Mouse (Mus musculus) brown adipose tissue, adult 24 weeks (tissue): ENCODE measurements around the gene Zfp113. TPM values are rescaled to one million over a fixed set of nuclear protein-coding genes. Genes with fewer than 3 reads are reported as not detected.
"Not testable (repeated sequence)": the region's sequence is repeated elsewhere in the genome, so short reads cannot be mapped to it uniquely, and the experiment has no call there.

Experiments used
- H3K27ac ChIP-seq: fragments of 200-500 bp; replicated peaks from 2 replicates; pipeline ENCODE4 v1.5.1; 2012; ENCODE audit warnings: low read depth, mild to moderate bottlenecking, low read length
- H3K4me1 ChIP-seq: fragments of 200-500 bp; 2 replicates; pipeline ENCODE4 v1.6.1; 2012; ENCODE audit warnings: low read length, mixed read lengths; ENCODE audit not compliant: control insufficient read depth, insufficient read depth, insufficient read length
- H3K4me3 ChIP-seq: fragments of 200-500 bp; 2 replicates; pipeline ENCODE4 v1.5.1; 2012; ENCODE audit warnings: low read depth, mild to moderate bottlenecking, low read length, moderate library complexity; ENCODE audit not compliant: insufficient read depth
- polyA plus RNA-seq: library from polyadenylated mRNA; stranded (reverse); fragments of >200 nt; gene quantifications from 2 replicates; pipeline ENCODE4 v1.2.4, GENCODE M21; 2012; ENCODE audit not compliant: missing spikeins, insufficient read depth, insufficient read length

The Zfp113 gene
- polyA plus RNA-seq, 1 experiment = 6.6 TPM

GRCm38 (mm10) chr5:138163046-138163445 lies 7.5 kb upstream of the Zfp113 start:
- no peak overlapping the region for H3K4me3 ChIP-seq
- H3K27ac ChIP-seq = no peak overlapping the region
- H3K4me1 ChIP-seq = peaks cover 2% of the 10 kb centered on the region; the same call in 1 of the 2 replicates

GRCm38 (mm10) chr5:138160842-138161665 lies 5.5 kb upstream of the Zfp113 start, which contains the start of gene Cops6:
Gene Cops6, plus strand, starts transcription at chr5:138161071.
- Histone ChIP-seq H3K27ac (peak within 1 kb of the TSS; percentile 53), H3K4me3 (peak within 1 kb of the TSS; percentile 83), H3K4me1 (peaks cover 2% of the 10 kb centered on the region; the same call in 1 of the 2 replicates)

- peaks cover 2% of the 10 kb centered on the region; the same call in 1 of the 2 replicates for H3K4me1 ChIP-seq
- no peak overlapping the region for H3K4me3 ChIP-seq
Measured at GRCm38 (mm10) chr5:138160224-138160762, 4.7 kb upstream of the Zfp113 start.

GRCm38 (mm10) chr5:138154390-138154789 lies 1.2 kb downstream of the Zfp113 start:
- no peak overlapping the region for H3K27ac ChIP-seq
- H3K4me3 ChIP-seq = no peak overlapping the region

More at GRCm38 (mm10) chr5:138160224-138160762, 4.7 kb upstream of the Zfp113 start:
- H3K27ac ChIP-seq = no peak overlapping the region

GRCm38 (mm10) chr5:138138585-138138984 lies 17.0 kb downstream of the Zfp113 start:
- no peak overlapping the region for H3K27ac ChIP-seq
- no peak overlapping the region for H3K4me3 ChIP-seq
- H3K4me1 ChIP-seq = no peaks in the 10 kb centered on the region

More at GRCm38 (mm10) chr5:138154390-138154789, 1.2 kb downstream of the Zfp113 start:
- no peaks in the 10 kb centered on the region for H3K4me1 ChIP-seq

- no peak overlapping the region for H3K4me3 ChIP-seq
- H3K4me1 ChIP-seq = no peaks in the 10 kb centered on the region
- H3K27ac ChIP-seq = no peak overlapping the region
Measured at GRCm38 (mm10) chr5:138137935-138138549, 17.5 kb downstream of the Zfp113 start.

- H3K4me1 ChIP-seq = no peaks in the 10 kb centered on the region
- H3K4me3 ChIP-seq = no peak overlapping the region
- no peak overlapping the region for H3K27ac ChIP-seq
Measured at GRCm38 (mm10) chr5:138137257-138137656, 18.3 kb downstream of the Zfp113 start.

GRCm38 (mm10) chr5:138132425-138133064 lies 23.0 kb downstream of the Zfp113 start:
- no peak overlapping the region for H3K27ac ChIP-seq
- no peak overlapping the region for H3K4me3 ChIP-seq
- H3K4me1 ChIP-seq = no peaks in the 10 kb centered on the region

GRCm38 (mm10) chr5:138118041-138118440 lies 37.5 kb downstream of the Zfp113 start:
- Histone ChIP-seq H3K4me3 (peak overlapping the region; percentile 97; the same call in 1 of the 2 replicates), H3K4me1 (0 out of 2 replicates have a peak, but pooled peaks cover 5% of the 10 kb centered on the region), H3K27ac (no peak overlapping the region)

- H3K27ac ChIP-seq = peak overlapping the region; percentile 99
- H3K4me3 ChIP-seq = peak overlapping the region; percentile 97
- 0 out of 2 replicates have a peak, but pooled peaks cover 5% of the 10 kb centered on the region for H3K4me1 ChIP-seq
Measured at GRCm38 (mm10) chr5:138117199-138118015, 38.1 kb downstream of the Zfp113 start.

GRCm38 (mm10) chr5:138116255-138117198 lies 39.0 kb downstream of the Zfp113 start, which contains the start of gene Zscan21:
Gene Zscan21, plus strand, starts transcription at chr5:138116903.
- Histone ChIP-seq H3K4me1 (0 out of 2 replicates have a peak, but pooled peaks cover 5% of the 10 kb centered on the region), H3K27ac (peak within 1 kb of the TSS; percentile 99), H3K4me3 (peak within 1 kb of the TSS; percentile 97)

GRCm38 (mm10) chr5:138109847-138110396 lies 45.6 kb downstream of the Zfp113 start:
- H3K4me1 ChIP-seq, H3K4me3 ChIP-seq, H3K27ac ChIP-seq: not testable (repeated sequence)

GRCm38 (mm10) chr5:138107130-138107529 lies 48.4 kb downstream of the Zfp113 start:
- Histone ChIP-seq H3K27ac (no peak overlapping the region), H3K4me3 (no peak overlapping the region), H3K4me1 (no peaks in the 10 kb centered on the region)
